Mouse (Mus musculus): ENCODE data around the gene R3hdml. TPM values are rescaled to one million over a fixed set of nuclear protein-coding genes. Genes with fewer than 3 reads are reported as not detected.

Gene R3hdml
- total RNA-seq, 2 experiments from 2014 or later, result not detected

- no peak for ATAC-seq (ENCODE audit: poor library complexity, severe bottlenecking)
Measured at GRCm38 (mm10) chr2:163538410-163538809, 46.3 kb downstream of the R3hdml start.

- ATAC-seq (ENCODE audit: poor library complexity, severe bottlenecking), result no peak
Measured at GRCm38 (mm10) chr2:163539321-163540040, 47.4 kb downstream of the R3hdml start.

- ATAC-seq (ENCODE audit: poor library complexity, severe bottlenecking), result no peak
Measured at GRCm38 (mm10) chr2:163540231-163541117, 48.4 kb downstream of the R3hdml start.

GRCm38 (mm10) chr2:163541568-163542182 lies 49.6 kb downstream of the R3hdml start:
- ATAC-seq (ENCODE audit: poor library complexity, severe bottlenecking), result no peak

- ATAC-seq (ENCODE audit: poor library complexity, severe bottlenecking), result no peak
Measured at GRCm38 (mm10) chr2:163542674-163543073, 50.6 kb downstream of the R3hdml start.

GRCm38 (mm10) chr2:163546623-163547318 lies 54.7 kb downstream of the R3hdml start:
- ATAC-seq (ENCODE audit: poor library complexity, severe bottlenecking), result no peak

DNA sequence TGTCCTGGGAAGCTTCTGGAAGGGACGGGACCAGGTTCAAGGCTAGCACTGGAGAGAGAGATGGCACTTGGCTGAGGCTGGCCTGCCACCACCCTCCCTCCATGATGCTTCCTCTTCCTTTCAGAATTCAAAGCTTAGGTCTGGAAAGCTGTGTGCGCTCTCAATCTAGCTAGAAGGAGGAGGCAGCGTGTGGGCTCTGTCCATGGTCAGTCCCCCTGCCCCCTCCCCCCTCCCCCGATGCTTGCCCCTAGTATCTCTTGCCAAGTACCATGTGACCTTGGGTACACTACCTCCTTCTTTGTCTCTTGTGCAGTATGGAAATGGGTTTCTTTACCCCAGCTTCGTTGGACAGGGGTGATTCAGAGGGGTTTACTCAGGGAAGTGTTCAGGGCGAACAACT lies 56.7 kb downstream of the R3hdml start:
- no peak for ATAC-seq (ENCODE audit: poor library complexity, severe bottlenecking)

DNA sequence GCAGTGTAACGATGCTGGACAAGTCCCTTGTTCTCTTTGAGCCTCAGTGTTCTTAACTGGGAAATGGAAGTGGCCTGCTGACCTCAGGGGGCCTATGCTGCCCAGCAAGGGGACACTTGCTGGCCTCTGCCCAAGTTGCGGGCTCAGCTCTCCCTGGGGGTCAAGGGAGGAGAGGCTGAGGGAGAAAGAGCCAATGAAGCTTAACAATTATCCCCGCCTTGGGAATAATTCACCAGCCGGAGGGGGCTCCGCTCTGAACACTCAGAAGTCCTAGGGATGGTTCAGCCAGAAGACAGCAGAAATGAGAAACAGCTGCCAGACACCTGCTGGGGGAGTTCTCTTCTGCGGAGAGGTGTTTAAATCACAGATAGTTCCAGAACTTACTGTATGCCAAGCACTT lies 57.7 kb downstream of the R3hdml start:
- no peak for ATAC-seq (ENCODE audit: poor library complexity, severe bottlenecking)

Other genes starting within 250 kb of the R3hdml start
- not detected in 2 replicates for gene Jph2, start 94.3 kb upstream of the R3hdml start, total RNA-seq (2015)
- gene Jph2, start 94.3 kb upstream of the R3hdml start, total RNA-seq (2017), result not detected in 2 replicates
- 85.9 and 98.4 TPM in 2 replicates for gene Oser1, start 67.6 kb upstream of the R3hdml start, total RNA-seq (2015)
- 93.7 and 107 TPM in 2 replicates for gene Oser1, start 67.6 kb upstream of the R3hdml start, total RNA-seq (2017)
- not detected in 2 replicates for gene Gdap1l1, start 53.8 kb upstream of the R3hdml start, total RNA-seq (2015)
- not detected in 2 replicates for gene Gdap1l1, start 53.8 kb upstream of the R3hdml start, total RNA-seq (2017)
- 0.36 and 1.1 TPM in 2 replicates for gene Fitm2, start 19.7 kb upstream of the R3hdml start, total RNA-seq (2015)
- 0.94 and 1.7 TPM in 2 replicates for gene Fitm2, start 19.7 kb upstream of the R3hdml start, total RNA-seq (2017)
- not detected in 2 replicates for gene Hnf4a, start 14.5 kb downstream of the R3hdml start, total RNA-seq (2015)
- not detected in 2 replicates for gene Hnf4a, start 14.5 kb downstream of the R3hdml start, total RNA-seq (2017)
- 12.6 and 16.6 TPM in 2 replicates for gene Ttpal, start 110.0 kb downstream of the R3hdml start, total RNA-seq (2015)
- gene Ttpal, start 110.0 kb downstream of the R3hdml start, total RNA-seq (2017), result 8.8 and 14.4 TPM in 2 replicates
- 797 and 809 TPM in 2 replicates for gene Serinc3, start 152.8 kb downstream of the R3hdml start, total RNA-seq (2015)
- 623 and 641 TPM in 2 replicates for gene Serinc3, start 152.8 kb downstream of the R3hdml start, total RNA-seq (2017)
- 47.7 and 50.9 TPM in 2 replicates for gene Pkig, start 166.1 kb downstream of the R3hdml start, total RNA-seq (2015)
- 36.8 and 55.2 TPM in 2 replicates for gene Pkig, start 166.1 kb downstream of the R3hdml start, total RNA-seq (2017)